Mouse (Mus musculus): ENCODE results near the gene Gm14569. TPM values are rescaled to one million over a fixed set of nuclear protein-coding genes. Genes with fewer than 3 reads are reported as not detected.

The Gm14569 gene
- total and polyA plus RNA-seq, 2 experiments from 2014 or later = not detected

DNA sequence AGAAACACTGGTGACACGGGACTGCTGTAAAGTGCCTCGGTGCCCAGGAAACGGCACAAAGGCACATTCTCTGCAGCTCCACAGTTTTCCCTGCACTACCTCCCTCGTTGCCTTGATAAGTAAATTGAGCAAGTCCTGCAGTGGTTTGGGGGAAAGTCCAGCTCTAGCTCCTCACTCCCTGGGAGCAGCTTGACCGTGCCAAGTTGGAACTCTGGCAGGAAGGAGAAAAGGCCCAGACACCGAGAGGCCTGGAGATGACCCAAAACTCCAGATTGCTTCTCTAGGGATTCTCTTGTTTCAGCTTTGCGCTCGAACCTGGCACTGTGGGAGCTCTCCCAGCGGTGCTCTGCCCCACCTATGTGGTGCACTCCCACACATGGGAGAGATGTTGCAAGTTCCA lies 21.6 kb upstream of the Gm14569 start:
- H3K4me1 ChIP-seq (ENCODE audit: control insufficient read depth, insufficient read depth) = no peaks in the 10 kb centered on the region
- H3K4me3 ChIP-seq (ENCODE audit: low read depth, low read length) = no peak overlapping the region
- H3K9me3 ChIP-seq (replicated peaks; ENCODE audit: control insufficient read depth, low read length) = no peaks in the 10 kb centered on the region
- no peaks in the 10 kb centered on the region for H3K27me3 ChIP-seq (ENCODE audit: control insufficient read depth, insufficient read depth, low read length)
- ATAC-seq (ENCODE audit: insufficient read depth, low read depth) = no peak
- H3K27ac ChIP-seq (ENCODE audit: low read depth) = no peak overlapping the region
- WGBS = 53% methylated on average over 9 of the region's 9 CpGs
- H3K4me2 ChIP-seq (ENCODE audit: low read depth, low read length) = no peak overlapping the region
- H3K9ac ChIP-seq (replicated peaks; ENCODE audit: low read depth, low read length) = no peak overlapping the region
- TF ChIP-seq CTCF (IDR thresholded peaks at IDR 0.05; ENCODE audit: low read depth) (no peak), EP300 (IDR thresholded peaks at IDR 0.05; ENCODE audit: low read depth) (no peak)
- no peak for DNase-seq (ENCODE audit: low spot score)
- no peaks in the 10 kb centered on the region for H3K36me3 ChIP-seq (replicated peaks; ENCODE audit: control insufficient read depth, insufficient read depth, low read length)

DNA sequence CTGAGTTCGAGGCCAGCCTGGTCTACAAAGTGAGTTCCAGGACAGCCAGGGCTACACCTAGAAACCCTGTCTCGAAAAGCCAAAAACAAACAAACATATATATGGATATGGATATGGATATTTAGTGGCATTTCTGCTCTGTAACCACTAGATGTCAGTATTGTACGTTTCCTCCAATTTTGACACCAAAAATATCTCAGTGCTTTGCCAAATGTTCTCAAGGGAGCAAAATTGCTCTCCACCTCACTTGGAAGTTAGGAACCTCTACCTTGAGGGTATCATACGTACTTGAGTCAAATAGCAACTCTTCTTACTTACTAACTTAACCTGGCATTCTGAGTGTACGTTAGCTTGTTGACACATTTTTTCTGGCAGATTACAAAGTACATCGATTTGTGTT lies 15.2 kb upstream of the Gm14569 start:
- Histone ChIP-seq H3K4me3 (ENCODE audit: low read depth, low read length) (no peak overlapping the region), H3K9me3 (replicated peaks; ENCODE audit: control insufficient read depth, low read length) (no peaks in the 10 kb centered on the region), H3K27me3 (ENCODE audit: control insufficient read depth, insufficient read depth, low read length) (no peaks in the 10 kb centered on the region), H3K4me1 (ENCODE audit: control insufficient read depth, insufficient read depth) (no peaks in the 10 kb centered on the region), H3K9ac (replicated peaks; ENCODE audit: low read depth, low read length) (no peak overlapping the region), H3K4me2 (ENCODE audit: low read depth, low read length) (no peak overlapping the region), H3K27ac (ENCODE audit: low read depth) (no peak overlapping the region), H3K36me3 (replicated peaks; ENCODE audit: control insufficient read depth, insufficient read depth, low read length) (no peaks in the 10 kb centered on the region)
- 47% methylated on average over 6 of the region's 6 CpGs for WGBS
- DNase-seq (ENCODE audit: low spot score) (peak; percentile 36), ATAC-seq (ENCODE audit: insufficient read depth, low read depth) (no peak)
- TF ChIP-seq EP300 (IDR thresholded peaks at IDR 0.05; ENCODE audit: low read depth) = no peak
- peak; percentile 50 for TF ChIP-seq CTCF (IDR thresholded peaks at IDR 0.05; ENCODE audit: low read depth)

DNA sequence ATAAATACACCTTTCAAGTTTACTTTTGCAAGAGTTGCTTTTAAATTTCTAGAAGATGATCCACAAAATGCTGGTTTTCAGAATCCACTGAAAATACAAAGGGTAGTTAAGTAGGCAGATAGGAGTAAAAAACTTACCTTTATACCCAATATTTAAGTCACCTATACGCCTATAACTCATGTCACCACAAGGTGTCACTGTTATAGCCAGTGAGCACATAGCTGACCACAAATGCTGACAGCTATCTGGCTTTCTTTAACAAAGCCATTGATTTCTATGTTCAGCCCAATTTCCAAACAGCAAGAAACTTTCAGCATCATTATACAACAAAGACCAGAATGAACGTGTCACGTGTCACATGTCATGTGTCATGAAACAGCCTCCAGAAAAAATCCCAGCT lies 2.1 kb downstream of the Gm14569 start:
- Histone ChIP-seq H3K4me2 (ENCODE audit: low read depth, low read length) (no peak overlapping the region), H3K27ac (ENCODE audit: low read depth) (no peak overlapping the region), H3K9ac (replicated peaks; ENCODE audit: low read depth, low read length) (no peak overlapping the region), H3K4me3 (ENCODE audit: low read depth, low read length) (no peak overlapping the region), H3K36me3 (replicated peaks; ENCODE audit: control insufficient read depth, insufficient read depth, low read length) (no peaks in the 10 kb centered on the region), H3K4me1 (ENCODE audit: control insufficient read depth, insufficient read depth) (no peaks in the 10 kb centered on the region), H3K9me3 (replicated peaks; ENCODE audit: control insufficient read depth, low read length) (no peaks in the 10 kb centered on the region), H3K27me3 (ENCODE audit: control insufficient read depth, insufficient read depth, low read length) (no peaks in the 10 kb centered on the region)
- DNase-seq (ENCODE audit: low spot score) (peak; percentile 5), ATAC-seq (ENCODE audit: insufficient read depth, low read depth) (no peak)
- 26% methylated on average over 3 of the region's 3 CpGs for WGBS
- no peak for TF ChIP-seq EP300 (IDR thresholded peaks at IDR 0.05; ENCODE audit: low read depth)
- TF ChIP-seq CTCF (IDR thresholded peaks at IDR 0.05; ENCODE audit: low read depth) = peak; percentile 37

DNA sequence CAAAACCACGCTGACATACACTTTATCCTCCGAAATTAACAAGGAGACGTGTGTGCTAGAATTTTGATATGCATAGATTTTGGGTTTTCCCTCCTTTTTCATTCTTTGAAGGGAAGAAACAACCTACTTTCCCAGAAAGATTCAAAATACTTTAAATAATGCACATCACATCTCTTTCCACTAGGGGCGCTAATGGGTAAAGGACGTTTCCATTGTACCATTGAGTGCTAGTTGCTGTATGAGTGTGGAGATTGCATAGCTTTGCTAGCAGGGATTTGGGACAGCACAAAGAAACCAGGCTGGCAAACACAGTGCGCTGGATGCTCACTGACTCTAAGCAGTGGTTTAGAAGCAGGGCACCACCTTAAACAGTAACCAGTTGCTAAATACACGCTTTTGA lies 3.6 kb downstream of the Gm14569 start:
- ATAC-seq (ENCODE audit: insufficient read depth, low read depth) (no peak), DNase-seq (ENCODE audit: low spot score) (no peak)
- H3K9ac ChIP-seq (replicated peaks; ENCODE audit: low read depth, low read length) = no peak overlapping the region
- no peaks in the 10 kb centered on the region for H3K36me3 ChIP-seq (replicated peaks; ENCODE audit: control insufficient read depth, insufficient read depth, low read length)
- no peak overlapping the region for H3K27ac ChIP-seq (ENCODE audit: low read depth)
- no peaks in the 10 kb centered on the region for H3K27me3 ChIP-seq (ENCODE audit: control insufficient read depth, insufficient read depth, low read length)
- 39% methylated on average over 7 of the region's 7 CpGs for WGBS
- H3K9me3 ChIP-seq (replicated peaks; ENCODE audit: control insufficient read depth, low read length) = no peaks in the 10 kb centered on the region
- H3K4me3 ChIP-seq (ENCODE audit: low read depth, low read length) = no peak overlapping the region
- H3K4me1 ChIP-seq (ENCODE audit: control insufficient read depth, insufficient read depth) = no peaks in the 10 kb centered on the region
- H3K4me2 ChIP-seq (ENCODE audit: low read depth, low read length) = no peak overlapping the region
- TF ChIP-seq EP300 (IDR thresholded peaks at IDR 0.05; ENCODE audit: low read depth) (no peak), CTCF (IDR thresholded peaks at IDR 0.05; ENCODE audit: low read depth) (peak; percentile 42)

DNA sequence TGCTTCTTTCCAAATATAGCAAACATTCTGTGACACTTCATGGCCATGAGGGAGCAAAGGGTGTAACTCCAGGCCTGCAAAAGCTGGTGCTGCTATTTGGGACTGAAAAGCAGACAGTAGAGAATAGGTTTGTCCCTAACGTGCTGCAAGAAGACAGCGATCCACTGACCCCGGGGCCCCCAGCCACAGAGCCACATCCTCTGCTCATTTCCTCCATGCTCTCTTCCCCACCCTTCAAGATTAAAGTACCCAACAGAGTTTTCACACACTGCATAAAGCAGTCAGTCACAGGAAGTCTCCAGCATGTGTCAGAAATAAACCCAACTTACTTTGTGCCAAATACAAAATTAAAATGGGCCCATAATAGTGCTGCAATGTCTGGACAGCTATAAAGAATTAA lies 16.8 kb downstream of the Gm14569 start:
- Histone ChIP-seq H3K4me3 (ENCODE audit: low read depth, low read length) (no peak overlapping the region), H3K27ac (ENCODE audit: low read depth) (no peak overlapping the region), H3K36me3 (replicated peaks; ENCODE audit: control insufficient read depth, insufficient read depth, low read length) (no peaks in the 10 kb centered on the region), H3K27me3 (ENCODE audit: control insufficient read depth, insufficient read depth, low read length) (no peaks in the 10 kb centered on the region), H3K9ac (replicated peaks; ENCODE audit: low read depth, low read length) (no peak overlapping the region), H3K9me3 (replicated peaks; ENCODE audit: control insufficient read depth, low read length) (no peaks in the 10 kb centered on the region), H3K4me2 (ENCODE audit: low read depth, low read length) (no peak overlapping the region), H3K4me1 (ENCODE audit: control insufficient read depth, insufficient read depth) (no peaks in the 10 kb centered on the region)
- DNase-seq (ENCODE audit: low spot score) (no peak), ATAC-seq (ENCODE audit: insufficient read depth, low read depth) (no peak)
- TF ChIP-seq EP300 (IDR thresholded peaks at IDR 0.05; ENCODE audit: low read depth) (no peak), CTCF (IDR thresholded peaks at IDR 0.05; ENCODE audit: low read depth) (no peak)
- 64% methylated on average over 3 of the region's 3 CpGs for WGBS

DNA sequence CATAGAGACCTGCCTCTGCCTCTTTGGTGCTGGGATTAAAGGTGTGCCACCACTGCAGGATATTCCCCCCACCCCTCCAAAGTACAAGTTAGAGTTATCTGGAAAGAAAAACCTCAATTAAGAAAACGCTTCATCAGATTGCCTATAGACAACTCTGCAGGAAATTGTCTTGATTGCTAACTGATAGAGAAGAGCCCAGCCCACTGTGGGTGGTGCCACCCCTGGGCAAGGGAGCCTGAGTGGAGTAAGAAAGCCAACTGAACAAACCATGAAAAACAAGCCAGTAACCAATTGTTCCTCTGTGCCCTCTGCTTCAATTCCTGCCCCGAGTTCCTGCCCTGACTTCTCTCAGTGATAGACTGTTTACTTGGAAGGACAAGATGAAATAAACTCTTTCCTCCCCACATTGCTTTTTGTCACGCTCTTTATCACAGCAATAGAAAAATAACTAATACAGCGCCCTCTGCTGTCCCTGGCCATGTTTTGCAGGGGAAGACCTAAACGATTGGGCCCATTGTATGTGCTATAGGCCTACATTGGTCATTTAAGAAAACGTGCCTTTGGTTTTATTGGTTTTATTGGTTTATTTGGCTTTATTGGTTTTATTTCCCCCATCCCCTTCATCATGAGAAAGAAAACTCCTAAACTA lies 17.4 kb downstream of the Gm14569 start:
- H3K9ac ChIP-seq (replicated peaks; ENCODE audit: low read depth, low read length) = no peak overlapping the region
- DNase-seq (ENCODE audit: low spot score) = no peak
- no peak for ATAC-seq (ENCODE audit: insufficient read depth, low read depth)
- H3K4me3 ChIP-seq (ENCODE audit: low read depth, low read length) = no peak overlapping the region
- no peaks in the 10 kb centered on the region for H3K9me3 ChIP-seq (replicated peaks; ENCODE audit: control insufficient read depth, low read length)
- 44% methylated on average over 6 of the region's 6 CpGs for WGBS
- H3K4me1 ChIP-seq (ENCODE audit: control insufficient read depth, insufficient read depth) = no peaks in the 10 kb centered on the region
- H3K27me3 ChIP-seq (ENCODE audit: control insufficient read depth, insufficient read depth, low read length) = no peaks in the 10 kb centered on the region
- no peak overlapping the region for H3K27ac ChIP-seq (ENCODE audit: low read depth)
- no peak overlapping the region for H3K4me2 ChIP-seq (ENCODE audit: low read depth, low read length)
- H3K36me3 ChIP-seq (replicated peaks; ENCODE audit: control insufficient read depth, insufficient read depth, low read length) = no peaks in the 10 kb centered on the region
- TF ChIP-seq EP300 (IDR thresholded peaks at IDR 0.05; ENCODE audit: low read depth) = no peak
- TF ChIP-seq CTCF (IDR thresholded peaks at IDR 0.05; ENCODE audit: low read depth) = no peak

Measured in heart, postnatal 0 days (tissue).